Mouse (Mus musculus) ovary, postnatal 14 days (tissue): Measurements from ENCODE around the gene St6gal1.
A peak's percentile ranks its signal among the peaks of the same experiment; 100 is the strongest.

Experiments used
- DNase-seq: peaks from one replicate; pipeline ENCODE4 v3.0.0; 2022; ENCODE audit warnings: low spot score

The St6gal1 gene

GRCm38 (mm10) chr16:23337317-23337716 lies 112.8 kb downstream of the St6gal1 start:
- no peak for DNase-seq

DNA sequence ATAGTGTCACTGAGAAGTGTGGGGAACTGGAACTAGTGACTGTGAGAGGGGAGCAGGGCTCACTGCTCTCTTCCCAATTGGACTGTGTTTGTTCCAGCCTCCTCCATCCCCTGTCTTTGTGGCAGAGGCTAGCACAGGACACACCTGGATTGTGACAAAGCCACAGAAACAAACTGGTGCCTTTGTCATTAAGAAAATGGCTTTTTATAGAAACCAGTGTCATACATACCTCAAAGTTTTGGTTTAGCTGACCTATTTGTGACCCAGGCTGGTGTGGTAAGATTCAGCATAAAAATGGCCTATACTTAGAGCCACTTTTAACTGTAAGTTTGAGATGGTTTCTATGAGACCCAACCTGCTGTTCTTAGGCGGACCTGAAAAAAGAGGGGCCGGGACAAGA lies 116.7 kb downstream of the St6gal1 start:
- DNase-seq = no peak

DNA sequence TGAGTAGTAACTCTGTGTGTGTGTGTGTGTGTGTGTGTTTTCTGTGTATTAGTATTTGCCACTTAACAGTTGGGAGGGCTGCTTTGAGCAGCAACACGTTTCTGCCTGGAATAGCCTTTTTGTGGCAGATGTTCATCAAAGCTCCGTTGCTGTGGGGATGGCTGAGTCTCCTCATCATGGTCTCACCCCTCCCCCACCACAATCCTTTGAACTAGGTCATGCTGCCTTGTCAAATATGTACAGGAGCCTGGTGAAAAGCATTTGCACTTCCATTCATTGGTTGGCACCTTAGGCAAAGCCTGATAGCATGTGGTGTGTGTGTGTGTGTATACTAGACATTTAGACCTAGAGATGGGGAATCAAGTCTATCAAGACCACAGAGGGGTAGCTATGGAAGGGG lies 126.3 kb downstream of the St6gal1 start:
- DNase-seq = no peak

DNA sequence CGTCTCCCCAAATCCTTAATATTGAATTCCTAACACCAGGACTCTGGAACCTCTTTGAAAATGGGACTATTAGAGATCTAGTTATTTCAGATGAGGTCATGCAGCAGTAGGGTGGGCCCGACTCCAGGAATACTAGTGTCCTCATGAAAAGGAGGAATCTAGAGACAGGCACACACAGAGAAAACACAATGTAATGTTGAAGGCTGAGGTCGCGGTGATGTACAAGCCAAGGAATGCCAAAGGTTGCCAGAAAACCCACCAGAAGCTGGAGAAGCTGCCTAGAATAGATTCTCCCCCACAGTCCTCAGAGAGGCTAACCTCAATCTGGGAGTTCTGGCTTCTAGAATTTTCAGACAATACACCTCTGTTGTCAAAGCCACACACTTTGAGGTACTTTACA lies 136.5 kb downstream of the St6gal1 start:
- DNase-seq = no peak

DNA sequence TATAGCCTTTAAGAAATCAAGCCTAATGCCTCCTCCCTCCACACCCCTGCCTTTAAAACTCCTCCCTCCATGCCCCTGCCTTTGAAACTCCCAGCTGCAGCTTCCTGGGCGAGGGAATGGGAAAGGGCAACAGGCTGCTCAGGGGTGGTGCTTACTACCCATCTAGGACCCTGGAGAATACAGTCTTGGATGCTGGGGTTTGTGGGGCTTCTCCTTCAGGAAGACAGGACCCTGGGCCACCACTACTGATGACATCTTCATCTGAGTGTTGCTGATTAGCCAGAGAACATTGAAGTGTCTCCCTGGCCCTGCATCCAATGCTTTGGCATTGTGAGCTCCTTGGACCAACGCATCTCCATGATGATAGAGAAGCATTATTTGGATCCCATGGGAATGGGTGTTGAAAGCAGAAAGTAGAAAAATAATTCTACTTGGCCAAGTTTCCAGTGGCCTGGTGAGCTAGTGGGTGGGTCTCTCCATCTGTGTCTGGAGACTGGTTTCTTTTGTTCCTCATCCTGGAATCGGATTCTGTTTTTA lies 137.0 kb downstream of the St6gal1 start:
- no peak for DNase-seq

GRCm38 (mm10) chr16:23364328-23364990 lies 139.9 kb downstream of the St6gal1 start:
- DNase-seq = no peak

GRCm38 (mm10) chr16:23369124-23369523 lies 144.6 kb downstream of the St6gal1 start:
- DNase-seq = no peak

GRCm38 (mm10) chr16:23370724-23371123 lies 146.2 kb downstream of the St6gal1 start:
- no peak for DNase-seq

DNA sequence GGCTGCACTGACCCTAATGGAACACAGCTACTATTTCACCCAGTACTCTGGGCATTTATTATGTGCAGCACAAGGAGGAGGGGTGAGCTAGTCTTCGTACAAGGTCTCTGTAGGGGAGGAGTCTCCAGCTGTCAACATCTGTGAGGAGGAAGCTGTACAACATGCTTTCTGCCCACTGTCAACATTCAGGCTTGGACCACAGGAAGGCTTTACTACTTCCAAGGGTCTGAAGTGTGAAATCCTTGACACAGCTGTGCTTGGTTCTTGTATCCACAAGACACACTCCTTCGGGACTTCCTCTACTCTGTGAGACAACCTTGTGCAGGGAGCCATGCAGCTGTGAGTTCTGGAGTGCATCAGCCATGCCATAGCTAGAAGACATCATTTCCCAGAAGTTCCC lies 147.8 kb downstream of the St6gal1 start:
- DNase-seq = no peak

DNA sequence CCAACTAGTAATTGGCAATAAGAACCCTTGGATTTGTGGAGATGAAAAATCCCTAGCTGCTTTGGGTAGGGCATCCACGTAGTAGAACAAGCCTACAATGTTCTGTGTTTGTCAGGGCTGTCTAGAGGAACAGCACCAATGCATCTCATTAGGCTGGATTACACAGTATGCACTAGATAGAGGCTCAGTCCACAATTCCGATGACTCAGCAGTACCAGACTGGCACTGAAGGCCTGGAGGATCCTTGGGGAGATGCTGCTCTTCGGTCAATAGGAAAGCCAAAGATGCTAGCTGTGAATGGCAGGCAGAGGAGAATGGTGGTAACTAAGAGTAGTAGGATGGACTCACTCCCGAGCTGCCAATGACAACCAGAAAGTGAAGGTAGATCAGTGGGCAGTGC lies 149.5 kb downstream of the St6gal1 start:
- no peak for DNase-seq

DNA sequence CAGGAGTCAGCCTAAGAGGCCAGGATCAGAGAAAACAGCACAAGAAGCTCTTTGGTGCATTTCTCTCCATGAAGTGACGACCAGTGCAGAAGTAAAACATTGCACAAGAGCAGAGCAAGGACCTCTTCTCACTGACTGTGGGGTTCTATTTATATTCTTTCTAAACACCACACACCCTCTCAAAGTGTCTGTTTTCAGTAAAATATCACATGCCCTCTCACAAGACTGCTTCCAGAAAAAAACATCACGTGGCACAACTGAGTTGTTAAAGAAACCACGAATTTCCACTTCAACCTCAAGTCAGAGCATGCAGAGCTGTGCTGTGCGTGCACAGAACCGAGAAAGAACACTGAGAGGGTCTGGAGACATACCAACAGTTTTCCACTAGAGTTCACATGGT lies 150.4 kb downstream of the St6gal1 start:
- DNase-seq = no peak

- no peak for DNase-seq
Measured at GRCm38 (mm10) chr16:23376189-23376588, 151.6 kb downstream of the St6gal1 start.

- DNase-seq = no peak
Measured at GRCm38 (mm10) chr16:23379536-23380230, 155.1 kb downstream of the St6gal1 start.

- no peak for DNase-seq
Measured at GRCm38 (mm10) chr16:23384304-23384703, 159.8 kb downstream of the St6gal1 start.

DNA sequence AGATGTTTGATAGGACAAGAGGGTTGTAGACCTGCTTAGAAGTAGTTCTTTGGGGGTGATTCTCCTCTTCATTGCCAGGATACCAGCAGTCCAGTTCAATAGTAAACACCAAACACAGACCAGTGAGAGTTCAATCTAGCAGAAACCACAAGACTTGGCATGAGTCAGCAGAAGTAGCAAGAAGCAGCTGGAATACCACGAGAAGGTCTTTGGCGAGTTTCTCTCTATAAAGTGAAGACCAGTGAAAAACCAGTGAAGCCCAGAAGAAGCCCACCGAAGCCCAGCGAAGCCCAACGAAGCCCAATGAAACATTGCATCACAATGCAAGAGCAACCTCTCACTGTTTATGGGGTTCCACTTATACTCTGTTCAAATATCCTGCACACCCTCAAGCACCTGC lies 173.4 kb downstream of the St6gal1 start:
- no peak for DNase-seq

- no peak for DNase-seq
Measured at GRCm38 (mm10) chr16:23401463-23401862, 176.9 kb downstream of the St6gal1 start.

GRCm38 (mm10) chr16:23401959-23402358 lies 177.4 kb downstream of the St6gal1 start:
- DNase-seq = no peak

DNA sequence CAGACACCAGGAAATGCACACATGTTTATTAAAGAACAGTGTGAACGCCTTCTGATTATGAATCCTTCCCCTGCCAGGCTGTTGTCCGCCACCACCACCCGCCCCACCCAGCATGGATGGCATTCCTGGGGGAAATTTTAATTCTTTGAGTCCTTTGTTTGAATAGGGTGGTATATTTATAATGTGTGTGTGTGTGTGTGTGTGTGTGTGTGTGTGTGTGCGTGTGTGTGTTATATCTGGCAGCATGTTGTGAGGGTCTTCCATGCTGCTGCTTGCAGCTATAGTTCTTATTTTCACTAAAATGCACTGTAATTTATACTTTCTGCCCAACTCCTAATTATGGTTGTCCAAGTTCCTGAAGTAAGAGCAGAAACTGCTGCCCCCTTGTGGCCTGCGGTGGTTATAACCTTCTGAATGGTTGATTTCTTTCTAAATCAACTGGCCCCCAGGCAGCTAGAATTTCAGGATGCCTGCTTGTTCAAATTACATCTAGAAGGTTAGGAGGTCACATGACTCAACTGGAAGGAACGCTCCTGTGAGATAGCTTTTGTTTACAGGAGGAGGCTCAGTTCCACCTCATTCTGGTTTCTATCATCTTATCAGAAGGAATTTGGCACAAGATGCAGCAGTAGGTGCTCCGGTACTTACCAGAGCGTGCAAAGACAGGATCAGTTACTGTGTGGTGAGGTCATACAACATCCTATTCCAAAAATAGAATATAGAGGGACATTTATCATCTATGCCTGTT lies 178.6 kb downstream of the St6gal1 start:
- DNase-seq = peak; percentile 70
